9 mouse cellular contexts compared by ENCODE assay signal in genomic region chr6:100157288-100157687, GRCm38 (mm10).
DNase-seq lines count a peak whose midpoint lies in the region; ATAC-seq and TF ChIP-seq lines count a peak whose summit lies in the region.
"Had no signal": no experiment of that assay in that cellular context is flagged by ENCODE, and none has a peak within 500 bp of the region (broad histone marks: within the 10 kb centered on the region; RNA-seq: fewer than 3 reads in every experiment).

No protein-coding gene starts in this region.

- TF ChIP-seq RAD21 in CH12.LX (IDR thresholded peaks at IDR 0.05; ENCODE audit: low read depth, low read length): no peak

- H3K4me3 ChIP-seq in kidney, embryonic 15.5 days (replicated peaks): no peak overlapping the region
- no peak overlapping the region for H3K4me3 ChIP-seq in CH12.LX (replicated peaks in 1 of 3; ENCODE audit: low read depth in 2 of 3, low read length in 2 of 3, poor library complexity in 1 of 3)

- TF ChIP-seq EP300 in CH12.LX (IDR thresholded peaks at IDR 0.05; ENCODE audit: low read length): no peak

- in situ Hi-C loops in CH12.LX (cut with MboI; ENCODE audit: low pct_ligation_motif_present, low pct_unique_long_range_greater_than_20kb, low sequenced_read_pairs): no loop called here

- peaks cover 46% of the 10 kb centered on the region for H3K4me1 ChIP-seq in kidney, embryonic 15.5 days
- H3K4me1 ChIP-seq in CH12.LX (ENCODE audit: control insufficient read depth in 1 of 2, insufficient read depth in 2 of 2): peaks cover 0 to 23% of the 10 kb centered on the region in 2 experiments; a peak in 2 of 4 replicates

- H3K36me3 ChIP-seq in kidney, embryonic 15.5 days: no peaks in the 10 kb centered on the region
- H3K36me3 ChIP-seq in CH12.LX (replicated peaks in 1 of 2; ENCODE audit: control insufficient read depth in 1 of 2, insufficient read depth in 1 of 2, low read length in 1 of 2): no peaks in the 10 kb centered on the region

- peak; percentile 36 for DNase-seq in kidney, postnatal 14 days
- DNase-seq in CH12.LX (ENCODE audit: extremely low read depth): peak; percentile 35
- DNase-seq in adrenal gland, postnatal 10 days: peak; percentile 64
- DNase-seq in lung, postnatal 14 days: peak; percentile 63
- no peak for DNase-seq in thymus, postnatal 14 days
- no peak for DNase-seq in cerebellum, adult 9-11 months

- no peak for TF ChIP-seq POLR2A in CH12.LX (IDR thresholded peaks at IDR 0.05; ENCODE audit: low read depth, low read length)

- TF ChIP-seq CTCF in CH12.LX (conservative IDR thresholded peaks at IDR 0.05 in 1 of 2, IDR thresholded peaks at IDR 0.05 in 1 of 2; ENCODE audit: low read depth in 2 of 2, low read length in 2 of 2): no peak

- no peaks in the 10 kb centered on the region for H3K9me3 ChIP-seq in kidney, embryonic 15.5 days (replicated peaks)
- H3K9me3 ChIP-seq in CH12.LX (replicated peaks; ENCODE audit: low read length): no peaks in the 10 kb centered on the region

- WGBS in kidney, embryonic 15.5 days: 35% methylated on average over 7 of the region's 7 CpGs

- ATAC-seq in kidney, embryonic 15.5 days (replicated peaks; ENCODE audit: low FRiP score): no peak
- no peak for ATAC-seq in inflammation-experienced regulatory T-cells, adult 6 months

- no peak overlapping the region for H3K4me2 ChIP-seq in kidney, embryonic 15.5 days
- H3K4me2 ChIP-seq in CH12.LX (ENCODE audit: insufficient read depth, low read depth, poor library complexity, severe bottlenecking): no peak overlapping the region

- H3K9ac ChIP-seq in kidney, embryonic 15.5 days: no peak overlapping the region
- H3K9ac ChIP-seq in CH12.LX (ENCODE audit: insufficient read depth, low read depth): no peak overlapping the region
- H3K9ac ChIP-seq: liver, embryonic 14.5 days had no signal

- H3K27ac ChIP-seq in kidney, embryonic 15.5 days: no peak overlapping the region
- no peak overlapping the region for H3K27ac ChIP-seq in CH12.LX (ENCODE audit: insufficient read depth, low read depth)
- H3K27ac ChIP-seq: liver, embryonic 14.5 days had no signal

- no peaks in the 10 kb centered on the region for H3K79me2 ChIP-seq in CH12.LX (replicated peaks; ENCODE audit: control insufficient read depth, extremely low read depth, insufficient read depth, poor library complexity, severe bottlenecking)

- peaks cover 7% of the 10 kb centered on the region; the same call in 1 of the 2 replicates for H3K27me3 ChIP-seq in kidney, embryonic 15.5 days
- H3K27me3 ChIP-seq in CH12.LX (replicated peaks): peaks cover 2% of the 10 kb centered on the region

- dilution Hi-C loops in CH12.LX (cut with MboI; ENCODE audit: extremely low pct_ligation_motif_present, extremely low pct_unique_long_range_greater_than_20kb, low sequenced_read_pairs): no loop called here

TF ChIP-seq in CH12.LX, 34 proteins besides CTCF, POLR2A, EP300 and RAD21:
- TF ChIP-seq BHLHE40 (IDR thresholded peaks at IDR 0.05; ENCODE audit: low read depth, low read length) (peak; percentile 31; the same call in 1 of the 2 replicates), UBTF (IDR thresholded peaks at IDR 0.05; ENCODE audit: low read depth, low read length) (no peak)

Comparison
In these comparisons a context has a peak if more than half of its experiments do, and no peak if none do; other contexts are left out.
1. DNase-seq: peak in kidney, postnatal 14 days (single experiment), CH12.LX (single experiment), adrenal gland, postnatal 10 days (single experiment) and lung, postnatal 14 days (single experiment); none in thymus, postnatal 14 days (single experiment) and cerebellum, adult 9-11 months (single experiment).